Mouse (Mus musculus) heart, adult 11 months (tissue): ENCODE results near the gene Ehf.
A peak's percentile ranks its signal among the peaks of the same experiment; 100 is the strongest.

Experiments used
- DNase-seq: peaks from one replicate; pipeline ENCODE4 v3.0.0; 2022

The Ehf gene

GRCm38 (mm10) chr2:103293751-103294150, 9.3 kb downstream of the Ehf start:
- DNase-seq, result peak; percentile 74

DNA sequence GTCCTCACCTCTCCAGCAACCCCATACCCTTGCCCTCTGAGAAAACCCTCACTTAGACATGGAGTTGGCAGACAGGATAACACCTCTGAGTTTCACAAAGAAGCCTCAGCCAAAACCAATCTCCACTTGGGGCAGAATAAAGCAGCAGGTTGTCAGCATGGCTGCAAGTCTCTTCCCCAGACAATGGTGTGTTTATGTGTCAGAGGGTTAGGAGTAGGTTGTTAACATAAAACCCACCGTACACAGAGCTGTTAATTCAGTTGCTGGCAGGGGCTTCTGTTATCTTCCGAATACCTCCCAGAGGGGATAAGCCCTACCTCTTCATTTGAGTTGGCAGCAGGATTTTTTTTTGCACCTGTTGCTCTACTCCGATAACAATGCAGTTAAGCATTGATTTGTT, 9.9 kb downstream of the Ehf start:
- DNase-seq, result peak; percentile 10

DNA sequence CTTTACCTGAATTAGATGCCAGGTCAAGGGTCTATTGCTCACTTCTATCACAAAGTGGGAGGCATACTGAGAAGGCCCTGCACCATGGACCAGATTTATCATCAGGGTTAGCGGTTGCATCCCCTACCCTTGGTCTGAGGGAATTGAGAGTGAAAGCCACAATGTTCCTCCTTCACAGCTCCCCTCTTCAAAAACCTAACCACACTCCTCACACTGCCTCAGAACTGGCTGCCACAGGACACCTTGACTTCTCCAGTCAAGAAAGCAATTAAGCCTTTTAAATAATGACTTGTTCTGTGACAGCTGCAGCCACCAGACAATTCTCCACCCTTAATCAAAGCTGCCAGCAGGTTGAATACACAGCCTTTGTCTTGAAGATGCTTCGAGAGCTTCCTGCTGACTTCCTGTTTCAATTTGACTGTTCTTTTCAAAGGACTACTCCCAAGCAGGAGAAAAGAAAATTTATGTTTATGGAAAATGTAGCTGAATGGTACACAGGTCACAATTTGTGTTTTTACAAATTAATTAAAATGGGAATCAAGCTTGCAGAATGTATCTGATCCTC, 12.3 kb downstream of the Ehf start:
- peak; percentile 59 for DNase-seq

DNA sequence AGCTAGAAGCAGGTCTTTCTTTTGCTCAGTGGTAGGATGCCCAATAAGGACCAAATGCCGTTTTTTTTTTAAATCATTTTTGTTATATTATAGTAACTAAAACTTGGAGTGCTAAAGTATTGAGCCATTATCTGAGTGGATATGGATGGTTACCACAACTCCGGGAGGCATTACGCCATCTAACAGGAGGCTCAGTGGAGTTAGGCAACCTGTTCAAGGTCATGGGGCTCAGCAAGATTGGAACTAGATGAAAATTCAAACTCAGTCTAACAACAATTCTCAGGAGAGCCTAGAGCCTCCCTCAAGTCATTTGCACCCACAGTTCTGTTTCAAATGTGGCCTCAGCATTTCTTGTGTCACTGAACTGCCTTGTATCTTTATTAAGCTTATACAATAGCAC, 12.9 kb downstream of the Ehf start:
- DNase-seq, result peak; percentile 45

DNA sequence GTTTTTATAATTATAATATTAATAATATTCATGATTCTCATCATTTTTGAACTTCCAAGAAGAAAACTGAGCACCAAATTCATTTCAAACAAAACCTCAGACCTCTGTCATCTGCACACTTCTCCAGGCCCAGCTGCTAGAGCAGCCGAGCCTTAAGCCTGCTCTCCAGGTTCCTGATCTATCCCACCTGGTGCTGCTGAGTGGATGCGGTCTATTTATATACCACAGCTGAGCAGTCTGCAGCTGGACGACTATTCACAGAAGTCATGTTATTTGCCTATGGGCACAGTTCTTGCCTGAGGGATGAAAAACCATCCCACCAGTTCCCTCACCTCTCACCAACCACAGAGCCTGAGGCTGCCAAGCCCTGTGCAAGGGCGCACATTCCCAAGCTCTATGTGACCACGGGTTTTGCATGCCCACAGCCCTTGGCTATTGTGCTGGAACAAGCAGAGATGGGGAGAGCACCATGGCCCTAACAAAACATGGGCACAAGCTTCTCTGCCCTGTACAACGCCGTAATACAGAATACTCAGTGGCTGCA, 13.6 kb downstream of the Ehf start:
- DNase-seq, result peak; percentile 83

DNA sequence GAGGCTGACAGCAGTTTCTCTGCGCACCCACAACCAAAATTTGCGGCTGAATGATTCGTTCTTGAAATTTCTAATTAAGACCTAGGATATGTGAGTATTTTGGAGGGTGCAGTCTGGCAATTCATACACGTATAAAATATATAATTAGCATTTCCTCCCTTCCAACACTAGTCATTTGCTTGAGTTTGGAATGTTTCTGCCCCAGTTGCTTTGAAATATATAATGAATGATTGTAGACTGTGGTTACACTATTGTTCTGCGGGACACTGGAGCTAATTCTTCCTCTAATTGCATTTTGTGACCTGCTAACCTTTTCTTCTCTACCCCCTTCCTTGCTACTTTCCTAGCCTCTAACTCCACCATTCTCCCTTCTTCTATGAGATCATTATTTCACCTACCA, 15.4 kb downstream of the Ehf start:
- no peak for DNase-seq

DNA sequence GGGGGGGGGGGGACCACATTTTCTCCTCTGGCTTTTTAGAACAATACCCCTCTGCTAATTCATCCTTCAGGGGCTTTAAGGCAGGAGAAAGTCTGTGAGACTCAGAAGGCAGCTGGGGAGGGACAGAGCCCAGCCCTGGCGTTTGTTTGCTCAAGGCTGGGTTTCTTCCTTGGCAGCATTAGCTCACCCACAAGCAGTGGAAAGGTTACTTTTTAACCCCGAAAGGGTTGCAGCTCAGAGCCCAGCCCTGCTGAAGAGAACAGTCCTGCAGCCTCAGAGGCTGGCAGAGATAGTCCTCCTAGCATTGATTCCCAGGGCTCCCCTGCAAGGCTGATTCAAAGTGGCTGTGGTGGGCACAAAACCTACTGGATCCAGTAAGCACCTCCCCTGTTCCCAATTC, 17.5 kb downstream of the Ehf start:
- DNase-seq, result peak; percentile 28

DNA sequence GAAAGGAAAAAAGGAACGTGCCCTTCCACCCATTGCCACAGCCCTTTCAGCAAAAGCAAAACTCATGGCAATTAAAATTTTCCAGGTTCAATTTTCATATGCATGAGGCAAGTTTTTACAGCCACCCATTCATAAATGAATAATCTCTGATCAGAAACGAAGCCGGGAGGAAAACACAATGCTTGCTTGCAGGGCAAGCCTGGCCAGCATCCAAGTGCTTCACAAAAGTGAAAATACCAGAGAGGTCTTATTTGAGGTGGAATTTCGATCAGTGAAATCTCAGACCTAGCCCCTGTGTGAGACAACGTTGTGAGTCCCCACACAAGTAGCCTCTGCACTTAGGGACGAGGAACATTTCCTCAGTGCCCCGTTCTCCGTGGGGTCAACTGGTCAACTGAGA, 19.3 kb downstream of the Ehf start:
- no peak for DNase-seq

GRCm38 (mm10) chr2:103282184-103282750, 20.8 kb downstream of the Ehf start:
- DNase-seq, result peak; percentile 93

- DNase-seq, result no peak
These were observed 23.2 kb downstream of the Ehf start for GRCm38 (mm10) chr2:103279927-103280326.

DNA sequence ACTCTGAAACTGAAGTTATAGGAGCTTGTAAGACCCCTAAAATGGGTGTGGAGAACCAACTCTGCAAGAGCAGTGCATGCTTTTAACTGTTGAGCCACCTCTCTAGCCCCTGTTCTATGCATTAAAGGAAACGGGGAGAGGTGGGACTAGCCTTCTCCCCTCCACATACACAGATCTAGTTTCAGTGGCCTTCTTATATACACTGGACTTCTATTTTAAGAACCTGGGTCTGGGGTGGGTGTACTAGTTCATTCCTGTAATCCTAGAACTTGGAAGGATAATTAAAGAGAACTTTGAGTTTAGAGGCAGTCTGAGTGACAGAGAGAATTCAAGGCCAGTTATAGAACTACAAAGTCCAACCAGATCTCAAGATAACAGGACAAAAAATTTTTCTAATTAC, 24.6 kb downstream of the Ehf start:
- peak; percentile 68 for DNase-seq

GRCm38 (mm10) chr2:103277794-103278193, 25.3 kb downstream of the Ehf start:
- DNase-seq, result peak; percentile 87

DNA sequence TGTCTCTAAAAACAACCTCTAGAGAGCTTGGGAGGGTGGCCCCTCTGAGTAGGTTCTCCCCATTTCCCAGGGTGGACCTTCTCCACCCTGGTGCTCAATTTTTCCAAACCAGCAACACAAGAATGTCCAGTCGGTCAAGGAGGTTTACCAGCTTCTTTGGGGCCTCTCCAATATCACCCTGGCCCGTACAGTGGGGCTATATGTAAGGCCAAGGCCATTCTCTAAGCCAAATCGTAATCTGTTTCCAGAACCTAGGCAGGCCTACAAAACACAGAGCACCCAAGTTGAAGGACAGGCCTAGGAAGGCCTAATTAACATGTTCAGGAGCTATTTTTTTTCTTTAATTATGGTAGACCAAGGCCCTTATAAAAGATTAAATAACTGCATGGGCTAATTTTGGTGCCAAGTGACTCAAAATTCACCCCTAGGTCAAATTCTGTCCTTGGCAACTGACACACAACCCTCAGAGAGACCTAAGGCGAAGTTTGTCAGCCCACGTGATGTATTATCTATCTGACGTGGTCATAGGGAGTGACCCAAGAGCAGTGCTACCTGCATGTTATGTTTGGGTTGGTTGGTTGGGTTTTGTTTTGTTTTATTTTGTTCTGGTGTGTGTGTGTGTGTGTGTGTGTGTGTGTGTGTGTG, 27.6 kb downstream of the Ehf start:
- peak; percentile 59 for DNase-seq

DNA sequence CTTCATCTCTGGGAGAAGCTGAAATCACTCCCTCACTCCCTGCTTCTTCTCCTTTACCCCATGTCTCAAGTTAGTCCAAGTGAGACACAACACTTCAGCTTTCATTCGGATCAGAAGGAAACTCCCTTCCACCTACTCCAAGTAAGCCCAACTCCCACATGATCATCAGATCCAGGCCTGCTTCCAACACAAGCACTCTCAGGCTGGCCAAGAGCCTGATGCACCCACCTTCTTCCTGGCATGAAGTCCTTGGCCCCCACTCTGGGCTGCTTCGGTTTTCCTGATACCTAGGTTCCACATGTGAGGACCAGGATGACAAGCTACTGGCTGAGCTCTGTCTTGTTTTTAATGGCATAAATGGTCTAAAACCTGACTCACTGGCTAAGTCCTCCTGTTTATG, 28.3 kb downstream of the Ehf start:
- DNase-seq, result peak; percentile 85

DNA sequence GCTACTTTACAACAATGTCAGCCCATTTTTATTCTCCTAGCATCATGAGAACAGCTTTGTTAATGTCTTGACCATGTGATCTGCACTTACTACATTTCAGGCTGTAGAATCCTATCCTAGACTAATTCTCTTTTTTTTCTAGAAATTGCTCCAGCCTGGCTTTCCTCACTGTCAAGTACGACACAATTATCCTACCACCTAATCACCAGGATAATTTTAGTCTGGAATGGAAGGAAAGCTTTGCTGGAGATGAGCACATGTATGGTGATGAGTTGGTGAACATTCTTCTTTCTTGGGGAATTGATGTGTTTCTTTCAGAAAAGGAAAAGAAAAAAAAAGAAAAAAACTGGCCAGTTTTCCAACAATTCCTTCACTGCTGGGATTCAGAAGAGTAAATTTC, 28.8 kb downstream of the Ehf start:
- peak; percentile 24 for DNase-seq

GRCm38 (mm10) chr2:103271481-103271880, 31.6 kb downstream of the Ehf start:
- DNase-seq, result peak; percentile 60

- peak; percentile 76 for DNase-seq
These were observed 32.4 kb downstream of the Ehf start for GRCm38 (mm10) chr2:103270556-103271160.

- no peak for DNase-seq
These were observed 64.0 kb downstream of the Ehf start for GRCm38 (mm10) chr2:103239086-103239485.

DNA sequence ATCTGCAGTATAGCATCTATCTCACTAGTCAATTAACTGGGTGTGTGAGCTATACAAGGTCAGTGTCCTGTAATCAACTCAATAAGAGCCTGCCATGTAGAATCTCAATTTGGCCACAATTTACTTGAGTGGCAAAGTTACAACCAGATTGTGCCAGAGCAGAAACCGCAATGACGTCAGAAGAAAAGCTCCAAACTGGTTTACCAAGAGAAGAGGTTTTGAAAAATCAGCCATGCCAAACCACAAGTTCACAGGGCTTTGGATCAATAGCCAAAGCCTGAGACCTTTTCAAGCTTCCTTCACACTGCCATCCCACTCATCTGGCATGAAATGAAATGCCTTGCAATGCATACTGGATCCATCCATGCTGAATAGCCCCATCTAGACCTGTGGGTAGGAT, 76.3 kb downstream of the Ehf start:
- DNase-seq, result no peak

- no peak for DNase-seq
These were observed 82.2 kb downstream of the Ehf start for GRCm38 (mm10) chr2:103220871-103221270.

GRCm38 (mm10) chr2:103218323-103218722, 84.8 kb downstream of the Ehf start:
- no peak for DNase-seq

GRCm38 (mm10) chr2:103215801-103216200, 87.3 kb downstream of the Ehf start:
- DNase-seq, result no peak

GRCm38 (mm10) chr2:103214861-103215260, 88.2 kb downstream of the Ehf start:
- peak; percentile 71 for DNase-seq

- DNase-seq, result no peak
These were observed 89.5 kb downstream of the Ehf start for GRCm38 (mm10) chr2:103213547-103213946.
